Mouse (Mus musculus) bone marrow, adult 2 months (tissue): Measurements from ENCODE around the gene Sema3f. TPM values are rescaled to one million over a fixed set of nuclear protein-coding genes. Genes with fewer than 3 reads are reported as not detected.

Source experiments
- H3K27ac ChIP-seq: fragments of 200-500 bp; 2 replicates; pipeline ENCODE4 v1.5.1; 2012; ENCODE audit warnings: low read depth, mild to moderate bottlenecking, control low read depth, inconsistent platforms, low read length; ENCODE audit not compliant: control insufficient read depth, poor library complexity, insufficient read depth
- H3K4me1 ChIP-seq: fragments of 200-500 bp; 2 replicates; pipeline ENCODE4 v1.6.1; 2011; ENCODE audit warnings: low read length; ENCODE audit not compliant: control insufficient read depth, insufficient read depth
- H3K4me3 ChIP-seq: fragments of 200-500 bp; replicated peaks from 2 replicates; pipeline ENCODE3; 2011; ENCODE audit warnings: mild to moderate bottlenecking, low read depth, low read length, control low read depth; ENCODE audit not compliant: control insufficient read depth
- CTCF ChIP-seq: fragments of 200-500 bp; IDR thresholded peaks from 2 replicates; pipeline ENCODE4 v1.5.1; 2011; ENCODE audit warnings: low read length, control low read depth; ENCODE audit not compliant: control insufficient read depth, insufficient read depth
- POLR2A ChIP-seq: fragments of 200-500 bp; IDR thresholded peaks from 2 replicates; pipeline ENCODE4 v1.6.1; 2011; ENCODE audit warnings: low read depth, mild to moderate bottlenecking, control low read depth, low read length, borderline replicate concordance; ENCODE audit not compliant: control insufficient read depth
- WGBS: fragments of 180-500 bp; shearing (Covaris S2); methylation state at CpG from one replicate; pipeline ENCODE4 v1.1.7; 2018; 5-methylcytosine and 5-hydroxymethylcytosine counted together
- polyA plus RNA-seq: library from polyadenylated mRNA; stranded (reverse); fragments of >200 nt; gene quantifications from 2 replicates; pipeline ENCODE4 v1.2.4, GENCODE M21; 2011; ENCODE audit warnings: low replicate concordance; ENCODE audit not compliant: missing spikeins, insufficient read depth, insufficient read length

Sema3f gene
- polyA plus RNA-seq, 1 experiment: 5.0 TPM

DNA sequence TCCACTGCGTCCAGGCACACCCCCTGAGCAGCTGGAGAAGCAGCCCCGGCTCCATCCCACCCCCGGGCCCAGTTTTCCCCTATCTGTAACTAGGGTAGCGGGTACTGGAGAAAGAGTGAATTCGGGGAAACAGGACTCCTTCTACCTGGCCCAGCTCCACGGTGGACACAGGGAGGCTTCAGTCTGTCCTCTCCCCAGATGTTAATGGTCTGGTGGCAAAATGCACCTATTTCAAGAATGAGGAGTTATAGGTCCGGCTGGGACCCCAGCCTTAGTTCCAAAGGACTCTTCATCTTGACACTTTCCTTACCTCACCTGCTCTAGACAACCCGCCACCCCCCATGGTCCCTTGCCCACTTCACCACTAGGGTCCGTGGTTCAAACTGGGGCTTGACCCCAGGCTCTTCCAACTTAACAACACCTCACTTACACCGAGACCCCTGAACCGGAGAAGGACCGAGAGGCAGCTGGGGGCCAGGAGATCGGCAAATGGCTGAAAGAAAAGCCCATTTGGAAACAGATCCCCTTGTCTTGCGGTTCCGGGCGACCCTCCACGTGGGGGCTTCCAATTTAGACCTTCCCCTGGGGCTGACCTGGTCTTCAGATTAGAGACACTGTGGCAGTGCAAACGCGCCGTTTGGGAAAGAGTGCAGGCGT, 1.7 kb downstream of the Sema3f start:
- no peaks in the 10 kb centered on the region; the same call in 1 of the 2 replicates for H3K4me1 ChIP-seq
- TF ChIP-seq POLR2A (no peak), CTCF (no peak)
- no peak overlapping the region for H3K27ac ChIP-seq
- no peak overlapping the region for H3K4me3 ChIP-seq
- WGBS: 11% methylated on average over 21 of the region's 21 CpGs

- Histone ChIP-seq H3K27ac (no peak overlapping the region), H3K4me3 (no peak overlapping the region), H3K4me1 (no peaks in the 10 kb centered on the region; the same call in 1 of the 2 replicates)
- TF ChIP-seq POLR2A (no peak), CTCF (no peak)
- 6% methylated on average over 17 of the region's 17 CpGs for WGBS
Measured at GRCm38 (mm10) chr9:107707701-107708438, 2.4 kb downstream of the Sema3f start.

DNA sequence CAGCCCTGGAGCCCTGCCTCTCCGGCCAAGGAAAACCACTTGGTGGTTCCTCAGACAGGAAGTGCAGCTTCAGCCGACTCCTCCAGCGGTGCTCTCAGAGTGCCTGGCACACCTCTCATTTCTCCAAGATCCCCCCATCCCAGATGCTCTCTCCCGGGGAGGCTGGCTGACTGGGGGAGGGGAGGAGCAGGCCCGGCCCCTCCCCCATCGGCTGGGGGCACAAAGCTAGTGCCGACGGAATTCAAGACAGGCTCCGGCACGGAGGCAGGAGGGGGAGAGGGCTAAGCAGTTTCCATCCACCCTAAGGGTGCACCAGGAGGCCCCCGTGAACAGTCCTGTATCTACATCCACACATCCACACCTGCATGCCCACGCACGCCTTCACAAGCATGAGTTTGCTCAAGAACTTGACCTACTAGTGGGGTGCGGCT, 3.5 kb downstream of the Sema3f start:
- no peak overlapping the region for H3K4me3 ChIP-seq
- TF ChIP-seq POLR2A (no peak), CTCF (no peak)
- 15% methylated on average over 14 of the region's 14 CpGs for WGBS

DNA sequence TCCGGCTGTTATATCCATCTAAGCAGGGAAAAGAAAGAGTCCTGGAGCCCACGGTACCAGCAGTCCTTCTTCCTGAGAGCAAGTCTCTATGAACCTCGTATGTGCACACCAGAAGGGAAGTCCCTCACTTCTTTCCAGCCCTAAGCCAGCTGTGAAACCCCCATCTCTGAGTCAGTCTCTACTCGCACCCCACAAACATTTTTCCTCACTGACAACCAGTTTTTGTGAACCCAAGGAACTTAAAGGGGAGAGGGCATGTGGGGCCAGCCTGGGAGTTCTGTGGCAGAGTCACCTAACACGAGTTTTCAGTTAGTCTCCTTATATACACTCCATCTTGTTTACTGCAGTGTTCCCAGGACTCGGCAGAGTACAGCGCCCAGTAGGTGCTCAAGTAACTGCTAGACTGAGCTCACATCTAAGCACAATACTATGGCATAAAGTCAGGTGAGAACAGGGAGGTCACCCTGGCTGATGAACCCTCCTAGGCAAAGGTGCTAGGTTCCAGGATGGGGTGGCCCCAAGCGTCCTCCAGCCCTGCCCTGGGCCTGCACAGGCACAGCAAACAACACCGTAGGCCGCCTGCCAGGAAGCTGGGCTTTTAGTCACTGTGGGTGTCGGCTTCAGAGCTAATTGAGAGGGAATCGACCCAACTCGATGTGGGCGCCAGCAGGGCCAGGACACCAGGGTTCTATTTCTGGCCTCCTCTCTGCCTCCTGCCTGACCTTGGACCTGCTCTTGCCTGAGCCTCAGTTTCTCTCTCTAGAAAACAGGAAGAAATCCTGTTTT, 6.7 kb downstream of the Sema3f start:
- Histone ChIP-seq H3K4me1 (no peaks in the 10 kb centered on the region), H3K27ac (no peak overlapping the region), H3K4me3 (no peak overlapping the region)
- TF ChIP-seq CTCF (no peak), POLR2A (no peak)
- WGBS: 66% methylated on average over 14 of the region's 14 CpGs

More for the DNA sequence above, 3.5 kb downstream of the Sema3f start:
- H3K4me1 ChIP-seq: no peaks in the 10 kb centered on the region; the same call in 1 of the 2 replicates
- H3K27ac ChIP-seq: no peak overlapping the region

- H3K4me1 ChIP-seq: no peaks in the 10 kb centered on the region
- H3K4me3 ChIP-seq: no peak overlapping the region
- no peak overlapping the region for H3K27ac ChIP-seq
- no peak for TF ChIP-seq POLR2A
- TF ChIP-seq CTCF: no peak
- 83% methylated on average over 3 of the region's 3 CpGs for WGBS
Measured at GRCm38 (mm10) chr9:107702606-107703185, 7.6 kb downstream of the Sema3f start.

- WGBS: 48% methylated on average over 12 of the region's 12 CpGs
- H3K27ac ChIP-seq: no peak overlapping the region
- no peak overlapping the region for H3K4me3 ChIP-seq
- H3K4me1 ChIP-seq: no peaks in the 10 kb centered on the region
- TF ChIP-seq POLR2A (no peak), CTCF (no peak)
Measured at GRCm38 (mm10) chr9:107701594-107701993, 8.7 kb downstream of the Sema3f start.

DNA sequence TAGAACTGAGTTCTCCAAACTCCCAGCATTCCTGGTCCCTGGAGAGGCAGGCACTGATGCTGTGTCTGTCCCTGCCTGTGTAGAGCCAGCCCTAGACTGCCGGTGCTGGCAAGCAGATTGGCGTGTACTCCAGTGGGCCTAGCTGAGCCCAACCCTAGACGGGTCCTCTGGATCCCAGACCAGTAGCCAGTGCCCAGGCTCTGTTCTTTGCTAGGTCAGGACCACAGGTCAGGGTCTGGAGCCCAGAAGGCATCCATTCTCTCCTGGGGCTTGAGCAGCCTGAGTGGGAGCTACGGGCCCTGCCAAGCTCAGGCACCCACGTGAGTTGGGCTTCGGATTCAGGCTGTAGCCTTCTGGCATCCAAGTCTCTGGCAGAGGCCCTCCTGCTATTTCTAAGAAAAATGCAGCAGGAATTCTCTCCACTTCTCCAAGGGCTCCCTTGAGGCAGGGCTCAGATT, 10.1 kb downstream of the Sema3f start:
- Histone ChIP-seq H3K4me3 (no peak overlapping the region), H3K27ac (no peak overlapping the region), H3K4me1 (no peaks in the 10 kb centered on the region)
- WGBS: 84% methylated on average over 6 of the region's 6 CpGs
- TF ChIP-seq POLR2A (no peak), CTCF (no peak)
